Mouse (Mus musculus): ENCODE results near the gene Fgd1.

- TF ChIP-seq EP300 (IDR thresholded peaks at IDR 0.05; ENCODE audit: insufficient read depth, low read depth, low read length) = no peak
- TF ChIP-seq POLR2A (IDR thresholded peaks at IDR 0.05; ENCODE audit: insufficient read depth, low read length) = no peak
Measured at GRCm38 (mm10) chrX:151132785-151133184, 86.8 kb downstream of the Fgd1 start.

Data from ES-Bruce4 (cell line).